Mouse (Mus musculus): ENCODE results near the gene Lgals2. TPM values are rescaled to one million over a fixed set of nuclear protein-coding genes. Genes with fewer than 3 reads are reported as not detected.

Gene Lgals2
- total and polyA plus RNA-seq, 3 experiments: not detected

GRCm38 (mm10) chr15:78868826-78869233 lies 13.5 kb upstream of the Lgals2 start:
- no peaks in the 10 kb centered on the region for H3K36me3 ChIP-seq (replicated peaks)
- TF ChIP-seq TAL1 (conservative IDR thresholded peaks at IDR 0.05; ENCODE audit: low read depth, low read length) (no peak), GATA1 (IDR thresholded peaks at IDR 0.05; ENCODE audit: borderline replicate concordance, low read length) (no peak)
- no peaks in the 10 kb centered on the region for H3K9me3 ChIP-seq (replicated peaks)
- H3K4me3 ChIP-seq (ENCODE audit: low read depth, low read length): no peak overlapping the region
- peaks cover 33% of the 10 kb centered on the region for H3K27me3 ChIP-seq (ENCODE audit: insufficient read depth, low read length)
- DNase-seq (ENCODE audit: low spot score) (no peak), ATAC-seq (ENCODE audit: extremely low read depth, insufficient number of reproducible peaks, low FRiP score, poor library complexity, severe bottlenecking) (no peak)
- H3K4me1 ChIP-seq (ENCODE audit: insufficient read depth, low read depth, low read length): peaks cover 21% of the 10 kb centered on the region

GRCm38 (mm10) chr15:78868398-78868797 lies 13.1 kb upstream of the Lgals2 start:
- Histone ChIP-seq H3K27me3 (ENCODE audit: insufficient read depth, low read length) (peaks cover 37% of the 10 kb centered on the region), H3K9me3 (replicated peaks) (no peaks in the 10 kb centered on the region), H3K4me3 (ENCODE audit: low read depth, low read length) (no peak overlapping the region), H3K36me3 (replicated peaks) (no peaks in the 10 kb centered on the region), H3K4me1 (ENCODE audit: insufficient read depth, low read depth, low read length) (peaks cover 22% of the 10 kb centered on the region)
- DNase-seq (ENCODE audit: low spot score) (no peak), ATAC-seq (ENCODE audit: extremely low read depth, insufficient number of reproducible peaks, low FRiP score, poor library complexity, severe bottlenecking) (no peak)
- TF ChIP-seq GATA1 (IDR thresholded peaks at IDR 0.05; ENCODE audit: borderline replicate concordance, low read length): no peak
- no peak for TF ChIP-seq POLR2AphosphoS5 (IDR thresholded peaks at IDR 0.05; ENCODE audit: insufficient replicate concordance, low read depth, low read length)
- TF ChIP-seq TAL1 (conservative IDR thresholded peaks at IDR 0.05; ENCODE audit: low read depth, low read length): no peak
- TF ChIP-seq GATA2 (IDR thresholded peaks at IDR 0.05; ENCODE audit: borderline replicate concordance, low read depth, low read length): no peak
- TF ChIP-seq CTCF (IDR thresholded peaks at IDR 0.05; ENCODE audit: low read depth, low read length): no peak

GRCm38 (mm10) chr15:78863852-78864253 lies 8.5 kb upstream of the Lgals2 start:
- ATAC-seq (ENCODE audit: extremely low read depth, insufficient number of reproducible peaks, low FRiP score, poor library complexity, severe bottlenecking) (no peak), DNase-seq (ENCODE audit: low spot score) (no peak)
- Histone ChIP-seq H3K9me3 (replicated peaks) (no peaks in the 10 kb centered on the region), H3K36me3 (replicated peaks) (no peaks in the 10 kb centered on the region), H3K4me1 (ENCODE audit: insufficient read depth, low read depth, low read length) (peaks cover 11% of the 10 kb centered on the region), H3K4me3 (ENCODE audit: low read depth, low read length) (no peak overlapping the region), H3K27me3 (ENCODE audit: insufficient read depth, low read length) (peaks cover 61% of the 10 kb centered on the region)
- TF ChIP-seq GATA1 (IDR thresholded peaks at IDR 0.05; ENCODE audit: borderline replicate concordance, low read length): no peak
- no peak for TF ChIP-seq CTCF (IDR thresholded peaks at IDR 0.05; ENCODE audit: low read depth, low read length)
- TF ChIP-seq GATA2 (IDR thresholded peaks at IDR 0.05; ENCODE audit: borderline replicate concordance, low read depth, low read length): no peak
- TF ChIP-seq TAL1 (conservative IDR thresholded peaks at IDR 0.05; ENCODE audit: low read depth, low read length): no peak
- TF ChIP-seq POLR2AphosphoS5 (IDR thresholded peaks at IDR 0.05; ENCODE audit: insufficient replicate concordance, low read depth, low read length): no peak

- no peak for ATAC-seq (ENCODE audit: extremely low read depth, insufficient number of reproducible peaks, low FRiP score, poor library complexity, severe bottlenecking)
- H3K27me3 ChIP-seq (ENCODE audit: insufficient read depth, low read length): peaks cover 60% of the 10 kb centered on the region
- DNase-seq (ENCODE audit: low spot score): no peak
- H3K36me3 ChIP-seq (replicated peaks): no peaks in the 10 kb centered on the region
- TF ChIP-seq TAL1 (conservative IDR thresholded peaks at IDR 0.05; ENCODE audit: low read depth, low read length) (no peak), CTCF (IDR thresholded peaks at IDR 0.05; ENCODE audit: low read depth, low read length) (no peak), GATA2 (IDR thresholded peaks at IDR 0.05; ENCODE audit: borderline replicate concordance, low read depth, low read length) (no peak), POLR2AphosphoS5 (IDR thresholded peaks at IDR 0.05; ENCODE audit: insufficient replicate concordance, low read depth, low read length) (no peak), GATA1 (IDR thresholded peaks at IDR 0.05; ENCODE audit: borderline replicate concordance, low read length) (no peak)
- peaks cover 17% of the 10 kb centered on the region for H3K4me1 ChIP-seq (ENCODE audit: insufficient read depth, low read depth, low read length)
- H3K4me3 ChIP-seq (ENCODE audit: low read depth, low read length): no peak overlapping the region
- no peaks in the 10 kb centered on the region for H3K9me3 ChIP-seq (replicated peaks)
Measured at GRCm38 (mm10) chr15:78863154-78863553, 7.8 kb upstream of the Lgals2 start.

GRCm38 (mm10) chr15:78862280-78862679 lies 7.0 kb upstream of the Lgals2 start:
- Histone ChIP-seq H3K4me3 (ENCODE audit: low read depth, low read length) (no peak overlapping the region), H3K9me3 (replicated peaks) (no peaks in the 10 kb centered on the region), H3K36me3 (replicated peaks) (no peaks in the 10 kb centered on the region), H3K4me1 (ENCODE audit: insufficient read depth, low read depth, low read length) (peaks cover 24% of the 10 kb centered on the region), H3K27me3 (ENCODE audit: insufficient read depth, low read length) (peaks cover 64% of the 10 kb centered on the region)
- TF ChIP-seq POLR2AphosphoS5 (IDR thresholded peaks at IDR 0.05; ENCODE audit: insufficient replicate concordance, low read depth, low read length) (no peak), TAL1 (conservative IDR thresholded peaks at IDR 0.05; ENCODE audit: low read depth, low read length) (no peak)
- DNase-seq (ENCODE audit: low spot score) (no peak), ATAC-seq (ENCODE audit: extremely low read depth, insufficient number of reproducible peaks, low FRiP score, poor library complexity, severe bottlenecking) (no peak)

- no peak overlapping the region for H3K4me3 ChIP-seq (ENCODE audit: low read depth, low read length)
- peaks cover 29% of the 10 kb centered on the region for H3K4me1 ChIP-seq (ENCODE audit: insufficient read depth, low read depth, low read length)
- H3K9me3 ChIP-seq (replicated peaks): no peaks in the 10 kb centered on the region
- peaks cover 61% of the 10 kb centered on the region for H3K27me3 ChIP-seq (ENCODE audit: insufficient read depth, low read length)
- DNase-seq (ENCODE audit: low spot score) (no peak), ATAC-seq (ENCODE audit: extremely low read depth, insufficient number of reproducible peaks, low FRiP score, poor library complexity, severe bottlenecking) (no peak)
- no peak for TF ChIP-seq GATA2 (IDR thresholded peaks at IDR 0.05; ENCODE audit: borderline replicate concordance, low read depth, low read length)
- TF ChIP-seq CTCF (IDR thresholded peaks at IDR 0.05; ENCODE audit: low read depth, low read length): no peak
- TF ChIP-seq TAL1 (conservative IDR thresholded peaks at IDR 0.05; ENCODE audit: low read depth, low read length): no peak
- no peak for TF ChIP-seq GATA1 (IDR thresholded peaks at IDR 0.05; ENCODE audit: borderline replicate concordance, low read length)
- no peak for TF ChIP-seq POLR2AphosphoS5 (IDR thresholded peaks at IDR 0.05; ENCODE audit: insufficient replicate concordance, low read depth, low read length)
- H3K36me3 ChIP-seq (replicated peaks): no peaks in the 10 kb centered on the region
Measured at GRCm38 (mm10) chr15:78859714-78860113, 4.4 kb upstream of the Lgals2 start.

- no peak for DNase-seq (ENCODE audit: low spot score)
- H3K27me3 ChIP-seq (ENCODE audit: insufficient read depth, low read length): peaks cover 64% of the 10 kb centered on the region
- peaks cover 29% of the 10 kb centered on the region for H3K4me1 ChIP-seq (ENCODE audit: insufficient read depth, low read depth, low read length)
- H3K4me3 ChIP-seq (ENCODE audit: low read depth, low read length): no peak overlapping the region
- TF ChIP-seq GATA2 (IDR thresholded peaks at IDR 0.05; ENCODE audit: borderline replicate concordance, low read depth, low read length) (no peak), GATA1 (IDR thresholded peaks at IDR 0.05; ENCODE audit: borderline replicate concordance, low read length) (no peak)
- no peaks in the 10 kb centered on the region for H3K36me3 ChIP-seq (replicated peaks)
- H3K9me3 ChIP-seq (replicated peaks): no peaks in the 10 kb centered on the region
- no peak for ATAC-seq (ENCODE audit: extremely low read depth, insufficient number of reproducible peaks, low FRiP score, poor library complexity, severe bottlenecking)
Measured at GRCm38 (mm10) chr15:78859311-78859710, 4.0 kb upstream of the Lgals2 start.

All from G1E (cell line).